Mouse (Mus musculus) heart, embryonic 11.5 days (tissue): ENCODE measurements around the gene Gramd2. TPM values are rescaled to one million over a fixed set of nuclear protein-coding genes. Genes with fewer than 3 reads are reported as not detected.
"Not testable (repeated sequence)": the region's sequence is repeated elsewhere in the genome, so short reads cannot be mapped to it uniquely, and the experiment has no call there.

Source experiments
- ATAC-seq: fragments of 200-750 bp; cut with Nextera tagmentation; replicated peaks from 2 replicates; pipeline ENCODE4 v1.8.0; 2017; ENCODE audit warnings: moderate library complexity; ENCODE audit not compliant: insufficient number of reproducible peaks, low FRiP score, low TSS enrichment
- H3K27ac ChIP-seq: fragments of 300-500 bp; sonication (generic); 2 replicates; pipeline ENCODE4 v1.5.1; 2014; ENCODE audit warnings: mild to moderate bottlenecking, low read depth, low read length
- H3K27me3 ChIP-seq: fragments of 300-500 bp; sonication (generic); 2 replicates; pipeline ENCODE4 v1.6.1; 2014; ENCODE audit warnings: mild to moderate bottlenecking, low read length, mixed read lengths; ENCODE audit not compliant: control insufficient read depth, insufficient read depth
- H3K36me3 ChIP-seq: fragments of 300-500 bp; sonication (generic); 2 replicates; pipeline ENCODE4 v1.6.1; 2014; ENCODE audit warnings: mild to moderate bottlenecking, low read length, moderate library complexity, mixed read lengths; ENCODE audit not compliant: control insufficient read depth, insufficient read depth
- H3K4me1 ChIP-seq: fragments of 300-500 bp; sonication (generic); 2 replicates; pipeline ENCODE4 v1.6.1; 2014; ENCODE audit warnings: low read length; ENCODE audit not compliant: control insufficient read depth, insufficient read depth
- H3K4me2 ChIP-seq: fragments of 300-500 bp; sonication (generic); 2 replicates; pipeline ENCODE4 v1.6.1; 2014; ENCODE audit warnings: mild to moderate bottlenecking, moderate library complexity
- H3K4me3 ChIP-seq: fragments of 300-500 bp; sonication (generic); 2 replicates; pipeline ENCODE4 v1.5.1; 2014; ENCODE audit warnings: low read depth, low read length
- H3K9ac ChIP-seq: fragments of 300-500 bp; sonication (generic); 2 replicates; pipeline ENCODE4 v1.6.1; 2014; ENCODE audit warnings: mild to moderate bottlenecking, low read depth, low read length, moderate library complexity
- H3K9me3 ChIP-seq: fragments of 300-500 bp; sonication (generic); replicated peaks from 2 replicates; pipeline ENCODE4 v1.6.1; 2016; ENCODE audit warnings: low read length; ENCODE audit not compliant: control insufficient read depth
- WGBS: fragments of 180-500 bp; shearing (Covaris S2); extraction: QIAGEN DNeasy Blood & Tissue Kit; methylation state at CpG from one replicate; pipeline ENCODE4 v1.1.7; 2014; ENCODE audit not compliant: insufficient replicate concordance; 5-methylcytosine and 5-hydroxymethylcytosine counted together
- polyA plus RNA-seq: library from polyadenylated mRNA; unstranded; fragments of >200 nt; fragmentation: Nextera tagmentation; extraction: Ambion mirVana; gene quantifications from 2 replicates; pipeline ENCODE4 v1.2.1, GENCODE M21; 2014

Gramd2 gene
- polyA plus RNA-seq, 1 experiment from 2014 or later: 0.14 TPM

- H3K4me3 ChIP-seq: peak overlapping the region; percentile 85
- no peaks in the 10 kb centered on the region for H3K9me3 ChIP-seq
- H3K4me1 ChIP-seq: peaks cover 9% of the 10 kb centered on the region
- H3K36me3 ChIP-seq: no peaks in the 10 kb centered on the region
- H3K4me2 ChIP-seq: peak overlapping the region; percentile 88
- ATAC-seq: no peak
- no peaks in the 10 kb centered on the region for H3K27me3 ChIP-seq
- peak overlapping the region; percentile 87 for H3K9ac ChIP-seq
- peak overlapping the region; percentile 93 for H3K27ac ChIP-seq
- WGBS: 11% methylated on average over 2 of the region's 2 CpGs
Observed at GRCm38 (mm10) chr9:59751966-59752365, 72.0 kb downstream of the Gramd2 start.

GRCm38 (mm10) chr9:59755199-59755598 lies 75.3 kb downstream of the Gramd2 start:
- Histone ChIP-seq H3K27ac (no peak overlapping the region), H3K4me3 (no peak overlapping the region), H3K4me1 (no peaks in the 10 kb centered on the region), H3K9me3 (no peaks in the 10 kb centered on the region), H3K4me2 (no peak overlapping the region), H3K36me3 (no peaks in the 10 kb centered on the region), H3K27me3 (no peaks in the 10 kb centered on the region), H3K9ac (no peak overlapping the region)
- no peak for ATAC-seq
- WGBS: 62% methylated on average over 2 of the region's 2 CpGs

- not testable (repeated sequence) for H3K4me3 ChIP-seq, H3K27me3 ChIP-seq, H3K36me3 ChIP-seq, H3K4me1 ChIP-seq, H3K4me2 ChIP-seq, ATAC-seq, H3K27ac ChIP-seq, H3K9me3 ChIP-seq, H3K9ac ChIP-seq
- 85% methylated on average over 2 of the region's 3 CpGs for WGBS
Observed at GRCm38 (mm10) chr9:59757016-59757415, 77.1 kb downstream of the Gramd2 start.

- Histone ChIP-seq H3K4me1 (no peaks in the 10 kb centered on the region), H3K27me3 (no peaks in the 10 kb centered on the region), H3K9me3 (no peaks in the 10 kb centered on the region), H3K4me2 (no peak overlapping the region), H3K36me3 (no peaks in the 10 kb centered on the region), H3K4me3 (no peak overlapping the region), H3K27ac (no peak overlapping the region), H3K9ac (no peak overlapping the region)
- no peak for ATAC-seq
- WGBS: 68% methylated on average over 3 of the region's 3 CpGs
Observed at GRCm38 (mm10) chr9:59760515-59760914, 80.6 kb downstream of the Gramd2 start.

- not testable (repeated sequence) for H3K9ac ChIP-seq, H3K4me1 ChIP-seq, H3K36me3 ChIP-seq, H3K4me3 ChIP-seq, ATAC-seq, H3K4me2 ChIP-seq, H3K27ac ChIP-seq, H3K9me3 ChIP-seq, H3K27me3 ChIP-seq
- 87% methylated on average over 11 of the region's 13 CpGs for WGBS
Observed at GRCm38 (mm10) chr9:59766966-59767461, 87.1 kb downstream of the Gramd2 start.

Other genes with a start within 250 kb of the Gramd2 start
- gene Arih1, start 193.5 kb upstream of the Gramd2 start, polyA plus RNA-seq: 15.3 and 15.4 TPM in 2 replicates
- 67.1 and 76.9 TPM in 2 replicates for gene Hexa, start 140.6 kb upstream of the Gramd2 start, polyA plus RNA-seq
- 0.39 and 0.41 TPM in 2 replicates for gene Tmem202, start 140.3 kb upstream of the Gramd2 start, polyA plus RNA-seq
- gene Celf6, start 102.2 kb upstream of the Gramd2 start, polyA plus RNA-seq: 0.07 and 0.23 TPM in 2 replicates
- 19.2 and 21.7 TPM in 2 replicates for gene Parp6, start 62.9 kb upstream of the Gramd2 start, polyA plus RNA-seq
- gene Pkm, start 23.8 kb upstream of the Gramd2 start, polyA plus RNA-seq: 1,555 and 1,889 TPM in 2 replicates
- 14.9 and 15.1 TPM in 2 replicates for gene Senp8, start 70.6 kb downstream of the Gramd2 start, polyA plus RNA-seq
- gene Myo9a, start 70.8 kb downstream of the Gramd2 start, polyA plus RNA-seq: 11.4 and 13.8 TPM in 2 replicates